Mouse (Mus musculus) stomach, postnatal 0 days (tissue): ENCODE data around the gene Eif5a2. TPM values are rescaled to one million over a fixed set of nuclear protein-coding genes. Genes with fewer than 3 reads are reported as not detected.

Experiments
- ATAC-seq: fragments of 200-750 bp; cut with Nextera tagmentation; 2 replicates; pipeline ENCODE4 v1.8.0; 2017; ENCODE audit not compliant: low FRiP score, low TSS enrichment
- DNase-seq: peaks from one replicate; pipeline ENCODE4 v3.0.0-alpha.2; 2016; ENCODE audit warnings: low spot score
- H3K27ac ChIP-seq: fragments of 300-500 bp; sonication (generic); replicated peaks from 2 replicates; pipeline ENCODE4 v1.5.1; 2014; ENCODE audit warnings: mild to moderate bottlenecking, control low read depth
- H3K27me3 ChIP-seq: fragments of 300-500 bp; sonication (generic); 2 replicates; pipeline ENCODE4 v1.6.1; 2014; ENCODE audit warnings: low read length; ENCODE audit not compliant: control insufficient read depth, insufficient read depth
- H3K36me3 ChIP-seq: fragments of 300-500 bp; sonication (generic); 2 replicates; pipeline ENCODE4 v1.6.1; 2014; ENCODE audit warnings: low read length, mixed read lengths; ENCODE audit not compliant: control insufficient read depth, insufficient read depth
- H3K4me1 ChIP-seq: fragments of 300-500 bp; sonication (generic); replicated peaks from 2 replicates; pipeline ENCODE4 v1.6.1; 2014; ENCODE audit warnings: antibody characterized with exemption; ENCODE audit not compliant: control insufficient read depth, insufficient read depth
- H3K4me2 ChIP-seq: fragments of 300-500 bp; sonication (generic); replicated peaks from 2 replicates; pipeline ENCODE4 v1.6.1; 2014; ENCODE audit warnings: low read depth, mild to moderate bottlenecking, control low read depth, moderate library complexity
- H3K4me3 ChIP-seq: fragments of 300-500 bp; sonication (generic); 2 replicates; pipeline ENCODE4 v1.5.1; 2014; ENCODE audit warnings: low read depth, low read length, control low read depth
- H3K9ac ChIP-seq: fragments of 300-500 bp; sonication (generic); 2 replicates; pipeline ENCODE4 v1.6.1; 2014; ENCODE audit warnings: mild to moderate bottlenecking, low read length, control low read depth, mixed read lengths
- H3K9me3 ChIP-seq: fragments of 300-500 bp; sonication (generic); 2 replicates; pipeline ENCODE4 v1.6.1; 2016; ENCODE audit warnings: low read length; ENCODE audit not compliant: control insufficient read depth
- CTCF ChIP-seq: IDR thresholded peaks from 2 replicates; pipeline ENCODE4 v1.5.1; 2016; ENCODE audit warnings: antibody characterized with exemption, low read depth, mild to moderate bottlenecking, moderate library complexity
- EP300 ChIP-seq: optimal IDR thresholded peaks from 2 replicates; pipeline ENCODE3; 2016; ENCODE audit warnings: antibody characterized with exemption
- WGBS: fragments of 180-500 bp; shearing (Covaris S2); extraction: QIAGEN DNeasy Blood & Tissue Kit; methylation state at CpG from one replicate; pipeline ENCODE4 v1.1.7; 2014; 5-methylcytosine and 5-hydroxymethylcytosine counted together
- polyA plus RNA-seq: library from polyadenylated mRNA; unstranded; fragments of >200 nt; fragmentation: Nextera tagmentation; extraction: Ambion mirVana; gene quantifications from 2 replicates; pipeline ENCODE4 v1.2.1, GENCODE M21; 2015

The Eif5a2 gene
- polyA plus RNA-seq, 1 experiment from 2014 or later = 1.5 TPM

- Histone ChIP-seq H3K9ac (no peak overlapping the region), H3K27ac (no peak overlapping the region), H3K36me3 (no peaks in the 10 kb centered on the region), H3K9me3 (no peaks in the 10 kb centered on the region), H3K4me3 (no peak overlapping the region), H3K4me1 (no peaks in the 10 kb centered on the region), H3K4me2 (no peak overlapping the region), H3K27me3 (no peaks in the 10 kb centered on the region)
- 5% methylated on average over 4 of the region's 4 CpGs for WGBS
- TF ChIP-seq EP300 (no peak), CTCF (peak; percentile 84)
- ATAC-seq (no peak), DNase-seq (no peak)
These were observed 33.3 kb downstream of the Eif5a2 start for GRCm38 (mm10) chr3:28814361-28814760.

- TF ChIP-seq EP300 (no peak), CTCF (no peak)
- Histone ChIP-seq H3K27ac (no peak overlapping the region), H3K4me3 (no peak overlapping the region), H3K27me3 (no peaks in the 10 kb centered on the region), H3K36me3 (no peaks in the 10 kb centered on the region), H3K9ac (no peak overlapping the region), H3K4me2 (no peak overlapping the region), H3K9me3 (no peaks in the 10 kb centered on the region), H3K4me1 (no peaks in the 10 kb centered on the region)
- DNase-seq (no peak), ATAC-seq (no peak)
- 59% methylated on average over 4 of the region's 4 CpGs for WGBS
These were observed 35.0 kb downstream of the Eif5a2 start for GRCm38 (mm10) chr3:28816010-28816540.

- 80% methylated on average over 1 of the region's 1 CpGs for WGBS
- no peak overlapping the region for H3K4me2 ChIP-seq
- H3K9ac ChIP-seq = no peak overlapping the region
- no peak for ATAC-seq
- H3K9me3 ChIP-seq = no peaks in the 10 kb centered on the region
- H3K36me3 ChIP-seq = no peaks in the 10 kb centered on the region
- no peak overlapping the region for H3K4me3 ChIP-seq
- TF ChIP-seq EP300 (no peak), CTCF (no peak)
- DNase-seq = no peak
- no peak overlapping the region for H3K27ac ChIP-seq
- no peaks in the 10 kb centered on the region for H3K27me3 ChIP-seq
- H3K4me1 ChIP-seq = no peaks in the 10 kb centered on the region
These were observed 45.2 kb downstream of the Eif5a2 start for GRCm38 (mm10) chr3:28826272-28826671.

- DNase-seq (no peak), ATAC-seq (no peak)
- H3K9me3 ChIP-seq = no peaks in the 10 kb centered on the region
- H3K27me3 ChIP-seq = no peaks in the 10 kb centered on the region
- TF ChIP-seq EP300 = no peak
- peak; percentile 27; the same call in 1 of the 2 replicates for TF ChIP-seq CTCF
- H3K27ac ChIP-seq = no peak overlapping the region
- no peak overlapping the region for H3K9ac ChIP-seq
- H3K4me3 ChIP-seq = no peak overlapping the region
- 80% methylated on average over 2 of the region's 2 CpGs for WGBS
- no peaks in the 10 kb centered on the region for H3K36me3 ChIP-seq
- no peak overlapping the region for H3K4me2 ChIP-seq
- no peaks in the 10 kb centered on the region for H3K4me1 ChIP-seq
These were observed 46.5 kb downstream of the Eif5a2 start for GRCm38 (mm10) chr3:28827605-28828004.

GRCm38 (mm10) chr3:28829454-28829853 is 48.4 kb downstream of the Eif5a2 start:
- H3K9ac ChIP-seq = no peak overlapping the region
- H3K4me1 ChIP-seq = no peaks in the 10 kb centered on the region
- no peak for ATAC-seq
- H3K27ac ChIP-seq = no peak overlapping the region
- no peaks in the 10 kb centered on the region for H3K9me3 ChIP-seq
- no peak for TF ChIP-seq CTCF
- no peak for TF ChIP-seq EP300
- no peak overlapping the region for H3K4me3 ChIP-seq
- WGBS = 92% methylated on average over 2 of the region's 2 CpGs
- H3K27me3 ChIP-seq = no peaks in the 10 kb centered on the region
- no peak overlapping the region for H3K4me2 ChIP-seq
- H3K36me3 ChIP-seq = no peaks in the 10 kb centered on the region
- no peak for DNase-seq

DNA sequence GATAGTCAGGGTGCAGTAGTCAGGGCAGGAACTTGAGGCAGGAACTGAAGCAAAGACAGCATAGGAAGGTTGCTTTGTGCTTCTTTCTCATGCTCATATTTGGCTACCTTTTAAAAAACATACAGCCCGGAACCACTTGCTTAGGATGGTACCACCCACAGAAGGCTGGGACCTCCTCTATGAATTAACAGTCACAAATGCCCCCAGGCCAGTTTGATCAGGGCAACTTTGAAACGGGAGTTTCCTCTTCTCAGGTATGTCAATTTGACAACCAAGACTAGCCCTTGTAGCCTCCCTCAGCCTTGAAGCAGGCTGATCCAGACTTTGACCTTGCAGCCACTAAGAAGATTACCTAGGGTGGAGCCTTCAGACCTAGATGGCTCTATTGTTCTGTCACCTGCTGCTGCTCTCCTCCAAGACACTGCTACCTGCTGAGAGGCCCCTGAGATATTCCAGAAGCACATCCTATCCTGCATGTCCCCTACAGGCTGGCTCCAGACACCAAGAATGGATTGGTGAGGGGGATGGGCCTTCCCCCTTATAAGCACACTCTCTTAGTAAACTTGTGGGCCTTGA is 55.8 kb downstream of the Eif5a2 start:
- Histone ChIP-seq H3K27me3 (no peaks in the 10 kb centered on the region), H3K9me3 (no peaks in the 10 kb centered on the region), H3K27ac (no peak overlapping the region), H3K9ac (no peak overlapping the region), H3K36me3 (no peaks in the 10 kb centered on the region), H3K4me1 (no peaks in the 10 kb centered on the region), H3K4me3 (no peak overlapping the region), H3K4me2 (no peak overlapping the region)
- no peak for TF ChIP-seq CTCF
- no peak for TF ChIP-seq EP300
- ATAC-seq (no peak), DNase-seq (no peak)
- 75% methylated on average over 2 of the region's 2 CpGs for WGBS
